Mouse (Mus musculus): ENCODE measurements at regions not wholly inside any gene's neighbourhood (a gene's known extent, or its start where the extent isn't known, plus 50 kb on each side); places are given as distances from the start of the nearest gene placed in this dataset.

- TF ChIP-seq CTCF (IDR thresholded peaks at IDR 0.05; ENCODE audit: borderline replicate concordance, control insufficient read depth, extremely low read depth, insufficient read depth, low read length, poor library complexity) (no peak), POLR2A (IDR thresholded peaks at IDR 0.05; ENCODE audit: control insufficient read depth, extremely low read depth, insufficient read depth, low read length, poor library complexity) (no peak)
- no peak for DNase-seq
- H3K27ac ChIP-seq (ENCODE audit: control insufficient read depth, insufficient read depth, low read length), result no peak overlapping the region
- H3K36me3 ChIP-seq (ENCODE audit: control insufficient read depth, insufficient read depth, low read length), result no peaks in the 10 kb centered on the region
- WGBS, result 80% methylated on average over 8 of the region's 8 CpGs
- H3K4me1 ChIP-seq (replicated peaks; ENCODE audit: control insufficient read depth, insufficient read depth, low read length), result no peaks in the 10 kb centered on the region
- H3K27me3 ChIP-seq (ENCODE audit: control insufficient read depth, insufficient read depth, low read length), result no peaks in the 10 kb centered on the region
- no peak overlapping the region for H3K4me3 ChIP-seq (ENCODE audit: control insufficient read depth, insufficient read depth, low read length)
Observed at GRCm38 (mm10) chr14:72027362-72028020, 464.1 kb downstream of the Gm9195 start.

- TF ChIP-seq CTCF (IDR thresholded peaks at IDR 0.05; ENCODE audit: borderline replicate concordance, control insufficient read depth, extremely low read depth, insufficient read depth, low read length, poor library complexity) (no peak), POLR2A (IDR thresholded peaks at IDR 0.05; ENCODE audit: control insufficient read depth, extremely low read depth, insufficient read depth, low read length, poor library complexity) (no peak)
- Histone ChIP-seq H3K4me3 (ENCODE audit: control insufficient read depth, insufficient read depth, low read length) (no peak overlapping the region), H3K36me3 (ENCODE audit: control insufficient read depth, insufficient read depth, low read length) (no peaks in the 10 kb centered on the region), H3K4me1 (replicated peaks; ENCODE audit: control insufficient read depth, insufficient read depth, low read length) (no peaks in the 10 kb centered on the region), H3K27me3 (ENCODE audit: control insufficient read depth, insufficient read depth, low read length) (no peaks in the 10 kb centered on the region), H3K27ac (ENCODE audit: control insufficient read depth, insufficient read depth, low read length) (no peak overlapping the region)
- WGBS, result 73% methylated on average over 2 of the region's 2 CpGs
- DNase-seq, result no peak
Observed at GRCm38 (mm10) chr14:72004371-72004770, 487.3 kb downstream of the Gm9195 start.

- H3K4me3 ChIP-seq (ENCODE audit: control insufficient read depth, insufficient read depth, low read length), result no peak overlapping the region
- no peaks in the 10 kb centered on the region for H3K27me3 ChIP-seq (ENCODE audit: control insufficient read depth, insufficient read depth, low read length)
- no peak for DNase-seq
- H3K36me3 ChIP-seq (ENCODE audit: control insufficient read depth, insufficient read depth, low read length), result no peaks in the 10 kb centered on the region
- H3K27ac ChIP-seq (ENCODE audit: control insufficient read depth, insufficient read depth, low read length), result no peak overlapping the region
- TF ChIP-seq CTCF (IDR thresholded peaks at IDR 0.05; ENCODE audit: borderline replicate concordance, control insufficient read depth, extremely low read depth, insufficient read depth, low read length, poor library complexity), result no peak
- TF ChIP-seq POLR2A (IDR thresholded peaks at IDR 0.05; ENCODE audit: control insufficient read depth, extremely low read depth, insufficient read depth, low read length, poor library complexity), result no peak
- no peaks in the 10 kb centered on the region for H3K4me1 ChIP-seq (replicated peaks; ENCODE audit: control insufficient read depth, insufficient read depth, low read length)
- 17% methylated on average over 7 of the region's 7 CpGs for WGBS
Observed at GRCm38 (mm10) chr14:72002205-72003138, 489.2 kb downstream of the Gm9195 start.

- no peaks in the 10 kb centered on the region for H3K36me3 ChIP-seq (ENCODE audit: control insufficient read depth, insufficient read depth, low read length)
- H3K27ac ChIP-seq (ENCODE audit: control insufficient read depth, insufficient read depth, low read length), result no peak overlapping the region
- H3K4me3 ChIP-seq (ENCODE audit: control insufficient read depth, insufficient read depth, low read length), result no peak overlapping the region
- DNase-seq, result no peak
- no peaks in the 10 kb centered on the region for H3K27me3 ChIP-seq (ENCODE audit: control insufficient read depth, insufficient read depth, low read length)
- TF ChIP-seq CTCF (IDR thresholded peaks at IDR 0.05; ENCODE audit: borderline replicate concordance, control insufficient read depth, extremely low read depth, insufficient read depth, low read length, poor library complexity) (no peak), POLR2A (IDR thresholded peaks at IDR 0.05; ENCODE audit: control insufficient read depth, extremely low read depth, insufficient read depth, low read length, poor library complexity) (no peak)
- no peaks in the 10 kb centered on the region for H3K4me1 ChIP-seq (replicated peaks; ENCODE audit: control insufficient read depth, insufficient read depth, low read length)
- WGBS, result 93% methylated on average over 4 of the region's 4 CpGs
Observed at GRCm38 (mm10) chr14:71973016-71973415, 518.6 kb downstream of the Gm9195 start.

- TF ChIP-seq CTCF (IDR thresholded peaks at IDR 0.05; ENCODE audit: borderline replicate concordance, control insufficient read depth, extremely low read depth, insufficient read depth, low read length, poor library complexity), result no peak
- TF ChIP-seq POLR2A (IDR thresholded peaks at IDR 0.05; ENCODE audit: control insufficient read depth, extremely low read depth, insufficient read depth, low read length, poor library complexity), result no peak
- 100% methylated on average over 1 of the region's 1 CpGs for WGBS
- no peak for DNase-seq
Observed at GRCm38 (mm10) chr14:71972521-71972920, 519.1 kb downstream of the Gm9195 start.

GRCm38 (mm10) chr14:71967646-71968045, 524.0 kb downstream of the Gm9195 start:
- H3K27ac ChIP-seq (ENCODE audit: control insufficient read depth, insufficient read depth, low read length), result no peak overlapping the region
- H3K4me1 ChIP-seq (replicated peaks; ENCODE audit: control insufficient read depth, insufficient read depth, low read length), result no peaks in the 10 kb centered on the region
- TF ChIP-seq POLR2A (IDR thresholded peaks at IDR 0.05; ENCODE audit: control insufficient read depth, extremely low read depth, insufficient read depth, low read length, poor library complexity) (no peak), CTCF (IDR thresholded peaks at IDR 0.05; ENCODE audit: borderline replicate concordance, control insufficient read depth, extremely low read depth, insufficient read depth, low read length, poor library complexity) (no peak)
- no peak for DNase-seq
- no peaks in the 10 kb centered on the region for H3K36me3 ChIP-seq (ENCODE audit: control insufficient read depth, insufficient read depth, low read length)
- H3K27me3 ChIP-seq (ENCODE audit: control insufficient read depth, insufficient read depth, low read length), result no peaks in the 10 kb centered on the region
- H3K4me3 ChIP-seq (ENCODE audit: control insufficient read depth, insufficient read depth, low read length), result no peak overlapping the region
- 40% methylated on average over 6 of the region's 6 CpGs for WGBS

More at GRCm38 (mm10) chr14:71972521-71972920, 519.1 kb downstream of the Gm9195 start:
- Histone ChIP-seq H3K36me3 (ENCODE audit: control insufficient read depth, insufficient read depth, low read length) (no peaks in the 10 kb centered on the region), H3K27ac (ENCODE audit: control insufficient read depth, insufficient read depth, low read length) (no peak overlapping the region), H3K4me1 (replicated peaks; ENCODE audit: control insufficient read depth, insufficient read depth, low read length) (no peaks in the 10 kb centered on the region), H3K4me3 (ENCODE audit: control insufficient read depth, insufficient read depth, low read length) (no peak overlapping the region), H3K27me3 (ENCODE audit: control insufficient read depth, insufficient read depth, low read length) (no peaks in the 10 kb centered on the region)

All from thymus, adult 2 months (tissue).